Comparison of ENCODE assay signal across 20 mouse cellular contexts in genomic region chr9:116428475-116428874, GRCm38 (mm10).
DNase-seq lines count a peak whose midpoint lies in the region; ATAC-seq lines count a peak whose summit lies in the region.
"Had no signal": no experiment of that assay in that cellular context is flagged by ENCODE, and none has a peak within 500 bp of the region (broad histone marks: within the 10 kb centered on the region; RNA-seq: fewer than 3 reads in every experiment).

No protein-coding gene starts in this region.

- no peak overlapping the region for H3K4me2 ChIP-seq in hindbrain, embryonic 16.5 days (ENCODE audit: low read length)
- H3K4me2 ChIP-seq in neural tube, embryonic 15.5 days: no peak overlapping the region
- H3K4me2 ChIP-seq: forebrain, embryonic 15.5 days; neural tube, embryonic 12.5 days; stomach, embryonic 15.5 days had no signal

- H3K36me3 ChIP-seq in hindbrain, embryonic 10.5 days: no peaks in the 10 kb centered on the region
- H3K36me3 ChIP-seq in hindbrain, embryonic 16.5 days (ENCODE audit: control insufficient read depth, insufficient read depth, low read length): no peaks in the 10 kb centered on the region
- no peaks in the 10 kb centered on the region for H3K36me3 ChIP-seq in neural tube, embryonic 15.5 days
- H3K36me3 ChIP-seq: forebrain, embryonic 15.5 days; neural tube, embryonic 12.5 days; stomach, embryonic 15.5 days had no signal

- no peaks in the 10 kb centered on the region for H3K27me3 ChIP-seq in hindbrain, embryonic 10.5 days (ENCODE audit: insufficient read depth, poor library complexity, severe bottlenecking)
- H3K27me3 ChIP-seq in hindbrain, embryonic 16.5 days (replicated peaks; ENCODE audit: control insufficient read depth, insufficient read depth, low read length): no peaks in the 10 kb centered on the region
- H3K27me3 ChIP-seq in neural tube, embryonic 15.5 days (replicated peaks): no peaks in the 10 kb centered on the region
- H3K27me3 ChIP-seq: forebrain, embryonic 15.5 days; neural tube, embryonic 12.5 days; stomach, embryonic 15.5 days had no signal

- H3K4me1 ChIP-seq in hindbrain, embryonic 10.5 days (replicated peaks): peaks cover 15% of the 10 kb centered on the region; the same call in 1 of the 2 replicates
- H3K4me1 ChIP-seq in hindbrain, embryonic 16.5 days (ENCODE audit: control insufficient read depth, insufficient read depth, low read depth, low read length): no peaks in the 10 kb centered on the region
- H3K4me1 ChIP-seq in neural tube, embryonic 15.5 days: peaks cover 5% of the 10 kb centered on the region; the same call in 1 of the 2 replicates
- H3K4me1 ChIP-seq: forebrain, embryonic 15.5 days; stomach, embryonic 15.5 days had no signal

- DNase-seq in hindbrain, embryonic 10.5 days (ENCODE audit: low spot score): peak; percentile 50
- DNase-seq in neural tube, embryonic 10.5 days (ENCODE audit: extremely low spot score, low spot score): peak; percentile 21
- DNase-seq in forelimb bud, embryonic 11.5 days (ENCODE audit: low read depth, low spot score): peak; percentile 62
- no peak for DNase-seq in spleen, adult 18-20 months
- DNase-seq in cerebellum, adult 18-20 months: no peak
- no peak for DNase-seq in left cerebral cortex, postnatal 10 days (ENCODE audit: extremely low spot score in 1 of 2, low spot score in 2 of 2)
- DNase-seq: adrenal gland, postnatal 25 days; cerebellum, postnatal 14 days; gastrocnemius, postnatal 10 days; liver; lung, adult 18-20 months had no signal

- no peak overlapping the region for H3K4me3 ChIP-seq in hindbrain, embryonic 10.5 days
- H3K4me3 ChIP-seq in hindbrain, embryonic 16.5 days (ENCODE audit: low read length): no peak overlapping the region
- no peak overlapping the region for H3K4me3 ChIP-seq in neural tube, embryonic 15.5 days (replicated peaks)
- H3K4me3 ChIP-seq: forebrain, embryonic 15.5 days; neural tube, embryonic 12.5 days; stomach, embryonic 15.5 days had no signal

- no peaks in the 10 kb centered on the region for H3K9me3 ChIP-seq in hindbrain, embryonic 10.5 days
- H3K9me3 ChIP-seq in hindbrain, embryonic 16.5 days (ENCODE audit: control insufficient read depth, low read length): no peaks in the 10 kb centered on the region; the same call in 1 of the 2 replicates
- H3K9me3 ChIP-seq in neural tube, embryonic 15.5 days (replicated peaks): no peaks in the 10 kb centered on the region
- H3K9me3 ChIP-seq: forebrain, embryonic 15.5 days; neural tube, embryonic 12.5 days; stomach, embryonic 15.5 days had no signal

- intact Hi-C loops in left cerebral cortex, postnatal 10 days (cut with DNase I): loop anchor here (5.0 kb wide), 1 partner anchor 124 kb away; no protein-coding TSS in a partner anchor

- 50% methylated on average over 6 of the region's 6 CpGs for WGBS in hindbrain, embryonic 10.5 days
- WGBS in hindbrain, embryonic 16.5 days: 61% methylated on average over 6 of the region's 6 CpGs
- WGBS in neural tube, embryonic 15.5 days: 51% methylated on average over 6 of the region's 6 CpGs

- H3K9ac ChIP-seq in hindbrain, embryonic 16.5 days (ENCODE audit: low read depth, low read length): no peak overlapping the region
- H3K9ac ChIP-seq in neural tube, embryonic 15.5 days (replicated peaks): no peak overlapping the region
- H3K9ac ChIP-seq: forebrain, embryonic 15.5 days; neural tube, embryonic 12.5 days; stomach, embryonic 15.5 days had no signal

- no peak for ATAC-seq in hindbrain, embryonic 16.5 days
- ATAC-seq in neural tube, embryonic 15.5 days (ENCODE audit: low FRiP score): no peak
- ATAC-seq: activated CD4-positive, CD25-positive, alpha-beta regulatory T cell, adult 4 months; forebrain, embryonic 15.5 days; intestine, embryonic 16.5 days; midbrain, embryonic 16.5 days had no signal

- H3K27ac ChIP-seq in hindbrain, embryonic 10.5 days: peak overlapping the region; percentile 77
- H3K27ac ChIP-seq in hindbrain, embryonic 16.5 days (ENCODE audit: low read depth, low read length): no peak overlapping the region
- no peak overlapping the region for H3K27ac ChIP-seq in neural tube, embryonic 15.5 days (replicated peaks)
- H3K27ac ChIP-seq: forebrain, embryonic 15.5 days; macrophage; neural tube, embryonic 12.5 days; stomach, embryonic 15.5 days had no signal

Comparison
In these comparisons a context has a peak if more than half of its experiments do, and no peak if none do; other contexts are left out.
1. DNase-seq: peak in hindbrain, embryonic 10.5 days (single experiment), neural tube, embryonic 10.5 days (single experiment) and forelimb bud, embryonic 11.5 days (single experiment); none in spleen, adult 18-20 months (0 of 2), cerebellum, adult 18-20 months (0 of 2) and left cerebral cortex, postnatal 10 days (0 of 2).